In genomic region chr2:90917999-90918698, GRCm38 (mm10) we compare ENCODE assay signal across 8 mouse cellular contexts. TPM values are rescaled to one million over a fixed set of nuclear protein-coding genes. Genes with fewer than 3 reads are reported as not detected.
DNase-seq lines count a peak whose midpoint lies in the region; ATAC-seq and TF ChIP-seq lines count a peak whose summit lies in the region.

No protein-coding gene starts in this region.

- WGBS in lung, embryonic 15.5 days = 10% methylated on average over 16 of the region's 16 CpGs
- WGBS in embryonic facial prominence, embryonic 12.5 days = 11% methylated on average over 16 of the region's 16 CpGs
- WGBS in liver, embryonic 13.5 days (ENCODE audit: insufficient replicate concordance) = 11% methylated on average over 16 of the region's 16 CpGs
- WGBS in olfactory bulb, adult 2 months = 8% methylated on average over 16 of the region's 16 CpGs

- peak overlapping the region; percentile 83 for H3K9ac ChIP-seq in lung, embryonic 15.5 days
- H3K9ac ChIP-seq in embryonic facial prominence, embryonic 12.5 days = peak overlapping the region; percentile 91
- H3K9ac ChIP-seq in liver, embryonic 13.5 days = peak overlapping the region; percentile 89

- peak overlapping the region; percentile 64 for H3K4me3 ChIP-seq in lung, embryonic 15.5 days
- H3K4me3 ChIP-seq in embryonic facial prominence, embryonic 12.5 days = peak overlapping the region; percentile 64
- H3K4me3 ChIP-seq in liver, embryonic 13.5 days (replicated peaks) = peak overlapping the region; percentile 74
- H3K4me3 ChIP-seq in olfactory bulb, adult 2 months (ENCODE audit: insufficient read depth, low read depth, low read length) = peak overlapping the region; percentile 62

- TF ChIP-seq CTCF in olfactory bulb, adult 2 months (IDR thresholded peaks at IDR 0.05; ENCODE audit: insufficient read depth, low read depth, low read length) = no peak

- H3K27ac ChIP-seq in lung, embryonic 15.5 days = peak overlapping the region; percentile 90
- peak overlapping the region; percentile 89 for H3K27ac ChIP-seq in embryonic facial prominence, embryonic 12.5 days
- peak overlapping the region; percentile 88 for H3K27ac ChIP-seq in liver, embryonic 13.5 days
- peak overlapping the region; percentile 78 for H3K27ac ChIP-seq in olfactory bulb, adult 2 months (ENCODE audit: insufficient read depth, low read depth, low read length)

- H3K4me2 ChIP-seq in lung, embryonic 15.5 days = peak overlapping the region; percentile 74
- H3K4me2 ChIP-seq in embryonic facial prominence, embryonic 12.5 days (replicated peaks) = peak overlapping the region; percentile 81
- peak overlapping the region; percentile 92 for H3K4me2 ChIP-seq in liver, embryonic 13.5 days

- ATAC-seq in lung, embryonic 15.5 days (ENCODE audit: borderline replicate concordance, extremely low read depth, low FRiP score, low TSS enrichment) = peak; percentile 30; the same call in 1 of the 2 replicates
- ATAC-seq in embryonic facial prominence, embryonic 12.5 days (ENCODE audit: insufficient number of reproducible peaks, insufficient read depth, low FRiP score, low TSS enrichment) = peak; percentile 56
- ATAC-seq in inflammation-experienced regulatory T-cells, adult 6 months = peak; percentile 48
- ATAC-seq in liver, embryonic 13.5 days (ENCODE audit: low read depth) = peak; percentile 77

- no peaks in the 10 kb centered on the region for H3K27me3 ChIP-seq in lung, embryonic 15.5 days
- H3K27me3 ChIP-seq in embryonic facial prominence, embryonic 12.5 days = no peaks in the 10 kb centered on the region
- H3K27me3 ChIP-seq in liver, embryonic 13.5 days = no peaks in the 10 kb centered on the region

- H3K4me1 ChIP-seq in lung, embryonic 15.5 days = peaks cover 23% of the 10 kb centered on the region
- peaks cover 12% of the 10 kb centered on the region for H3K4me1 ChIP-seq in embryonic facial prominence, embryonic 12.5 days
- H3K4me1 ChIP-seq in liver, embryonic 13.5 days (replicated peaks) = peaks cover 41% of the 10 kb centered on the region
- peaks cover 8% of the 10 kb centered on the region for H3K4me1 ChIP-seq in olfactory bulb, adult 2 months (ENCODE audit: control insufficient read depth, insufficient read depth, low read length)

- no peak for TF ChIP-seq POLR2A in olfactory bulb, adult 2 months (IDR thresholded peaks at IDR 0.05; ENCODE audit: insufficient read depth, low read depth, low read length)

- H3K36me3 ChIP-seq in lung, embryonic 15.5 days = peaks cover 5% of the 10 kb centered on the region
- peaks cover 7% of the 10 kb centered on the region for H3K36me3 ChIP-seq in embryonic facial prominence, embryonic 12.5 days
- H3K36me3 ChIP-seq in liver, embryonic 13.5 days = peaks cover 18% of the 10 kb centered on the region

- DNase-seq in lung, postnatal 25 days (ENCODE audit: low spot score) = no peak
- DNase-seq in liver, embryonic 13.5 days = no peak
- no peak for DNase-seq in c-Kit-positive CD71-positive TER-119-positive erythroid progenitor cells, embryonic 14.5 days (ENCODE audit: low spot score)
- DNase-seq in right cerebral cortex, postnatal 25 days = no peak

- no peaks in the 10 kb centered on the region for H3K9me3 ChIP-seq in lung, embryonic 15.5 days
- H3K9me3 ChIP-seq in embryonic facial prominence, embryonic 12.5 days = no peaks in the 10 kb centered on the region
- no peaks in the 10 kb centered on the region for H3K9me3 ChIP-seq in liver, embryonic 13.5 days (replicated peaks)

RNA-seq across cellular contexts. Expression of gene Ndufs3, which starts 13.5 kb away (rescaled TPM):
- polyA plus RNA-seq in lung, embryonic 15.5 days (2015; fragmentation: Nextera tagmentation; extraction: Ambion mirVana) = 199 and 207 TPM in 2 replicates
- polyA plus RNA-seq in embryonic facial prominence, embryonic 12.5 days (2016; fragmentation: Nextera tagmentation; extraction: Ambion mirVana) = 208 and 212 TPM in 2 replicates
- 100 to 1,000 TPM; 108 to 135 (median 118) TPM for polyA plus RNA-seq in inflammation-experienced regulatory T-cells, adult 6 months (2017; shearing (Covaris generic))
- 156 and 162 TPM in 2 replicates for polyA plus RNA-seq in liver, embryonic 13.5 days (2015; fragmentation: Nextera tagmentation; extraction: Ambion mirVana)
- not detected in 2 replicates for polyA plus RNA-seq in olfactory bulb, adult 2 months (2012; ENCODE audit: insufficient read depth, insufficient read length, low replicate concordance, missing spikeins)

RNA-seq across cellular contexts. Expression of gene Kbtbd4, which starts 13.6 kb away (rescaled TPM):
- 36.8 and 37.8 TPM in 2 replicates for polyA plus RNA-seq in lung, embryonic 15.5 days (2015; fragmentation: Nextera tagmentation; extraction: Ambion mirVana)
- 51.1 and 53.7 TPM in 2 replicates for polyA plus RNA-seq in embryonic facial prominence, embryonic 12.5 days (2016; fragmentation: Nextera tagmentation; extraction: Ambion mirVana)
- polyA plus RNA-seq in inflammation-experienced regulatory T-cells, adult 6 months (2017; shearing (Covaris generic)) = 10 to 100 TPM; 44.8 to 51.0 (median 45.0) TPM
- polyA plus RNA-seq in liver, embryonic 13.5 days (2015; fragmentation: Nextera tagmentation; extraction: Ambion mirVana) = 17.5 and 21.0 TPM in 2 replicates
- not detected in 2 replicates for polyA plus RNA-seq in olfactory bulb, adult 2 months (2012; ENCODE audit: insufficient read depth, insufficient read length, low replicate concordance, missing spikeins)

RNA-seq across cellular contexts. Expression of gene Celf1, which starts 22.0 kb away (rescaled TPM):
- 80.7 and 81.8 TPM in 2 replicates for polyA plus RNA-seq in lung, embryonic 15.5 days (2015; fragmentation: Nextera tagmentation; extraction: Ambion mirVana)
- 113 and 116 TPM in 2 replicates for polyA plus RNA-seq in embryonic facial prominence, embryonic 12.5 days (2016; fragmentation: Nextera tagmentation; extraction: Ambion mirVana)
- polyA plus RNA-seq in inflammation-experienced regulatory T-cells, adult 6 months (2017; shearing (Covaris generic)) = 10 to 100 TPM; 48.4 to 57.0 (median 49.4) TPM
- polyA plus RNA-seq in liver, embryonic 13.5 days (2015; fragmentation: Nextera tagmentation; extraction: Ambion mirVana) = 54.9 and 68.3 TPM in 2 replicates
- polyA plus RNA-seq in olfactory bulb, adult 2 months (2012; ENCODE audit: insufficient read depth, insufficient read length, low replicate concordance, missing spikeins) = 177 and 210 TPM in 2 replicates

RNA-seq across cellular contexts. Expression of gene C1qtnf4, which starts 32.5 kb away (rescaled TPM):
- 4.0 TPM in 2 replicates for polyA plus RNA-seq in lung, embryonic 15.5 days (2015; fragmentation: Nextera tagmentation; extraction: Ambion mirVana)
- polyA plus RNA-seq in embryonic facial prominence, embryonic 12.5 days (2016; fragmentation: Nextera tagmentation; extraction: Ambion mirVana) = 21.8 and 25.9 TPM in 2 replicates
- 1 to 10 TPM in 2 of 3 experiments, under 1 TPM in 1; 0.65 to 1.7 (median 1.2) TPM for polyA plus RNA-seq in inflammation-experienced regulatory T-cells, adult 6 months (2017; shearing (Covaris generic))
- 3.0 and 4.4 TPM in 2 replicates for polyA plus RNA-seq in liver, embryonic 13.5 days (2015; fragmentation: Nextera tagmentation; extraction: Ambion mirVana)
- polyA plus RNA-seq in olfactory bulb, adult 2 months (2012; ENCODE audit: insufficient read depth, insufficient read length, low replicate concordance, missing spikeins) = not detected in 2 replicates
